Mouse (Mus musculus) right cerebral cortex, postnatal 36 days (tissue): ENCODE measurements around the gene Arl4d.
A peak's percentile ranks its signal among the peaks of the same experiment; 100 is the strongest.
"Not testable (repeated sequence)": the region's sequence is repeated elsewhere in the genome, so short reads cannot be mapped to it uniquely, and the experiment has no call there.

ENCODE experiments used
- DNase-seq, 2 experiments: peaks; one replicate each; pipeline ENCODE4 v3.0.0; 2022; ENCODE audit warnings: low spot score in 2 of 2, mixed read lengths in 1 of 2

Arl4d gene

DNA sequence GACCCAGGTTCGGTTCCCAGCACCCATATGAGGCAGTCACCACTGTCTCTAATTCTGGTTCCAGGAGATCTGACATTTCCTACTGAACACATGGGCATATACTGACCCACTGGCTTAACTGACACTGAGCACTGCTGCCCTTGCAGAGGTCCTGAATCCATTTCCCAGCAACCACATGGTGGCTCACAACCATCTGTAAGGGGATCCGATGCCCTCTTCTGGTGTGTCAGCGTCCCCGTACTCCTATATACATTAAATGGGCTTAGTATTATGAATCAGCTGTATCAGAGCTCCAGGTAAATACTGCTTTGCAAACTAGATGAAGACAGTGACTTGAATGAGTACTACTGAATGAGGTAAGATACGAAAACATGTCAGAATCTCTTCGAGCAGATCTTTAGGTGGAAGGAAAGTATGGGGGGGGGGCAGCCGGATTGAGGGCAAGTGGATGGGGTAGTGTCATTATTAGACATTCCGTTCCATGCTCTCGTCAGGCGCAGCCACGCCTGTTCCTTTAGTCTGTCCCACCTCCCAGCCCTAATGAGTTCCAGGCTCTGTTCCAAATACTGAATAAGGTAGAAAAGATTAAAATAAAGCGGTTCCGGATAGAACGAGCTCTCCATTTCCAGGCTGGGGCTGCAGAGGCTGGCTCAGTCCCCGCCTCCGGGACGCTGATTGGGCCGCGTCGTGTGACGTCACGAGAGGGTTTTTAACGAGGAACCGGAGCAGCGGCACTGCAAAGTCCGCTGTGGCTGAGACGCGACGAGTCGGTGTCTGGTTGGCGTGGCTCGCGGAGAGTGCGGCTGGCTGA is at the start of gene Arl4d:
Arl4d (plus strand) TSS at position 717 of the 811 bp plus-strand sequence.
- DNase-seq, result peak; percentile 93

DNA sequence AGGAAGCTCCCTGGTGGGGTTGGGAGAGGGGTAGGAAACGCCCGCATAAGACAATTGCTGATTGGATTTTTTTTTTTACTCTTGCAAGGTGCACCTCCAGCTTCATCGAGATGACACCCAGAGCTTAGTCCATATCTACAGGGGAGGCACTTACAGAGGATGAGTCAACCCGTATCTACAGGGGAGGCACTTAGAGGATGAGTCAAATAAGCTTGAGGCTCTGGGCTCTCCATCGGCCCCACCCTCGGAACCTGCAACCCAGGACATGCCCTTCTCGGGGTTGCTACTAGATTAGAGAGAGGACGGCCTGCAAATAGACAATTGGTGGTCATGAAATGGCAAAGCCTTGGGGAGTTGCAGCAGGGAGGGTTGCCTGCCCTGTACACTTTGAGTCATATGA is 49.2 kb upstream of the Arl4d start:
- no peak for DNase-seq

DNA sequence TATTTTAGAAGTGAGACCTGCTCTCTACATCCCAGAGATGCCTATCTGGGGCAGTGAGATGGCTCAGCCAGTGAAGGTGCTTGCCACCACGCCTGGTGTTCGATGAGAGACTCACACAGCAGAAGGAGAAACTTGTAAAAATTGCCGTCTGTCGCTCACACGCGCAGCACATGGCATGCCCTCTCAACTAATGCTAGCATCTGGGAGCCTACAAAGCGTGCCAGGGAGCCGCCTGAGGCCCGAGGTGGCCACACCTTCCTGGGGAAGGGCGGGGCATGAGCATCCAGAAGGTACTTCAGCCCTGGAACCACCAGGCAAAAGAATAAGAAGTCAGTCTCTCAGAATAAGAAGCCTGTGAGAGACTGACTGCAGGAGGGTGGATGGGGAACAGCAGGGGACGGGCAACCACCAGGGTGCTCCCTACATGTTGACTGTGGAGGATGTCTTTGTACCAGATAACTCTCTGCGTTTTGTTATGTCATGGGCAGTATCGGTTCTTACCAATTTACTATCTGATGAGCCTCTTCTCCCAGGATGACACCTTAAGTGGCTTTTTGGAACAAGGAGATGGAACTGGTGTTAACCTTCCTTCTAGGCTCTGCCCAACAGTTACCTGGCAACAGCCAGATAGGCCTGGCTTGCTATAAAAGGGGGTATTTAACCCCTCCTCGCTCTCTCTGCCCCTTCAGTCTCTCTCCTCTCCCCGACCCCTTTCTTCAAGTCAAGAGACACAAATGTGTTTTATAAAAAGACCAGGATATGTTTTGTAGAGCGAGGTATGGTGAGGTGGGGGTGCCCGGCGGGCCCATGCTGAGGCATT is 48.2 kb upstream of the Arl4d start:
- DNase-seq, result no peak

DNA sequence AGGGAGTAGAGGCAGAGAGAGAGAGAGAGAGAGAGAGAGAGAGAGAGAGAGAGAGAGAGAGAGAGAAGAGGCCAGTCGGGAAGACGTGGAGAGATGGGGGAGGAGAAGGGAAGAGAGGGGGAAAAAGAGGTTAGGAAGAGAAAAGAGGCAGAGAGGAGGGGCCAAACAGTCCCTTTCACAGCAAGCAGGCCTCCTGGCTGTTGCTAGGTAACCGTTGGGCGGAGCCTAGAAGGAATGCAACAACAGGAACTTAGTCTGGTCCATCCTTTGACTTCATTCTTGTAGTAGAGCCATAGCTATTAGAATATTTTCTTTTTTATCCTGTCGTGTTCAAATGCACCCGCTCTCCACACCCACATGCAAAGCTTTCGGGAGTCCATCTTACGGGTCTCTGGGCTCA is 47.5 kb upstream of the Arl4d start:
- DNase-seq, result no peak

- no peak for DNase-seq
Observed at GRCm38 (mm10) chr11:101618596-101618995, 46.7 kb upstream of the Arl4d start.

- not testable (repeated sequence) for DNase-seq
Observed at GRCm38 (mm10) chr11:101620022-101620655, 45.2 kb upstream of the Arl4d start.

DNA sequence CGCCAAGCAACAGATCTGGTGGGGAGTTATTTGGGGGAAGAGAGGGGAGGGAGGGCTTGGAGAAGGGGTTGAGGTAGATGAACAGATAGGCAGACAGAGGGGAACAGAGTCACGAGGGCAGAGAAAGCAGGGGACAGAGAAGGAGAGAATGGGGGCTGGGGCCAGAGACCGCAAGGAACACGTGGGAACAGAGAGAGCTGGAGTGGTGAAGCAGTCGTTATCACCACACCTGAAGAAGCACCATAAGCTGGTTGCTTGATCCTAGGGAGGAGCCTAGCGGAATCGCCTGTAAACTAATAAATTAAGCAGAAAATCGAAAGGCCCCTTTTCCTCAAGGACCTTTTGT is 38.7 kb upstream of the Arl4d start:
- DNase-seq, result no peak

DNA sequence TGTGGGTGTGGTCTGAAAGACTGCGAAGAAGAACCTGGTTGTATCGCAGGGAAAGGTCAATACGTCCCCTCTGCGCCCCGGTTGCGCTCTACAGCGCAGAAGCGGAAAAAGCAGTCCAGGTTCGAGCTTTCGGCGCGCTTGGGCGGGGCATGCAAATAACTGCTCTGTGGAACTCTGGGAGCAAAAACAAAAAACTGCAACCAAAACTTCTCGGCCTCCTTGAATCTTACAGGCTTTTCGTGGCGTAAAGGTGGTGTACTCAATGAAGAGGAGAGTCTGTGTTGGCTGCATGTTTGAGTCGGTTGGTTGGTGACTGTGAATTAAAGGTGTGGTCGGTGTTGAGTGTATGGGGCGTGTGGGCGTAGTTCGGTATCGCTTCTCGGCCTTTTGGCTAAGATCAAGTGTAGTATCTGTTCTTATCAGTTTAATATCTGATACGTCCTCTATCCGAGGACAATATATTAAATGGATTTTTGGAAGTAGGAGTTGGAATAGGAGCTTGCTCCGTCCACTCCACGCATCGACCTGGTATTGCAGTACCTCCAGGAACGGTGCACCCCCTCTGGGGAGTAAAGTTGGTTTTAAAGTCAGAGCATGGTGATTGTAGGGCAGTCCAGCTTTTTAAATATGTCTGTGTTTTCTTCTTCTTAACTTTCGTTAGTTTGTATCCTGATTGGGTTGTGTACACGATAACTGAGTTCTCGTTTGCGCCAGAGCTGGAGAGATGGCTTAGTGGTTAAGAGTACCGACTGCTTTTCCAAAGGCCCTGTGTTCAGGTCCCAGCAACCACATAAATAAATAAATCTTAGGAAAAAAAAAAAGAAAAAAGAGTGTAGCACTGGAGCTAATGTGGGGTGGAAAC is 38.1 kb upstream of the Arl4d start, which contains the start of gene Rdm1:
Rdm1 (plus strand) TSS at position 201 of the 862 bp plus-strand sequence.
- DNase-seq, result peak; percentile 68 to 72

DNA sequence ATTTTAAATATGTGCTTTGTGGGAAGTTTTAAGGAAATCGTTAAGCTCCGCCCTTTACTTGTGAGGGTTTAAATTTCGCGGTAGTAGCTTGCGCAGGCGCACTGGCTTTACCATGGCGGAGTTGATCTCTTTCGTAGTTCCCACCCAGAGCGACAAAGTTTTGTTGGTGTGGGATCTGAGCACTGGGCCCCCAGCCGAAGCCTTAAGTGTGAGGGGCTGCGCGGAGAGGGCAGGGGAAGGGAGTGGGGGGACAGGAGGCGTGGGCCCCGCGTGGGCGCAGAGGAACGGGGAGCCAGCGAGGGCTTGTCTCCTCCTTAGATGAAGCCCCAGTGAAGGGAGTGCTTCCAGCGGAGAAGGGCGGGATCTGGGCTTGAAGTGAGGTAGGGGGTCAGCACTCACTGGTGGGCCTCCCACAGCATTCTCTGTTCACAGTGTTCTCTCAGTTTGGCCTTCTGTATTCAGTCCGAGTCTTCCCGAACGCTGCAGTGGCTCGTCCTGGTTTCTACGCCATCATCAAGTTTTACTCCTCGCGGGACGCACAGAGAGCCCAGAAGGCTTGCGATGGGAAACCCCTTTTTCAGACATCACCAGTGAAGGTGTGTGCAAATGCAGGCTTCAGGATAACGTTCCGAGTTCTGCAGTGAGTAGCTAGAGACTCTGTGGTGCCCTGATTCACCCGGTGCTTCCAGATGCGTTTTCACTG is 37.3 kb upstream of the Arl4d start:
- peak; percentile 47 to 57 for DNase-seq

- DNase-seq, result not testable (repeated sequence)
Observed at GRCm38 (mm10) chr11:101628733-101629417, 36.5 kb upstream of the Arl4d start.

DNA sequence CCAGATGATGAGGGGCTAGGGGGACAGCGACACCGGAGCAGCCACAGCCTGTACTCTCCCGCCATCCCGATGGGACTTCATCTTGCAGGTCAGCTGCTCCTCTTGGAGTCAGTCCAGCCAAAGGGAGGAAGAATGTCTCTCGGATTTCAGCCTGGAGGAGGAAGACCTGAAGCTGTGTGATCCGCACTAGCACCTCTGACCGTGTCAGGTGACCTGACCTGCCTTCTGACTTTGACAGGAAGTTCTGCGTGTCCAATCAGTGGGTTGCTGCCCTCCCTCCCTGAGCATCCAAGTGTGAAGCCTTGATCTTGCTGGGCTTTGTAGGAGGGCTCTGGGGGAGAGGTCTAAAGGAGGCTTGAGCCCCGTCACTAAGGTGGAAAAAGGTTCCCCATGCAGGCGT is 29.7 kb upstream of the Arl4d start:
- no peak for DNase-seq

DNA sequence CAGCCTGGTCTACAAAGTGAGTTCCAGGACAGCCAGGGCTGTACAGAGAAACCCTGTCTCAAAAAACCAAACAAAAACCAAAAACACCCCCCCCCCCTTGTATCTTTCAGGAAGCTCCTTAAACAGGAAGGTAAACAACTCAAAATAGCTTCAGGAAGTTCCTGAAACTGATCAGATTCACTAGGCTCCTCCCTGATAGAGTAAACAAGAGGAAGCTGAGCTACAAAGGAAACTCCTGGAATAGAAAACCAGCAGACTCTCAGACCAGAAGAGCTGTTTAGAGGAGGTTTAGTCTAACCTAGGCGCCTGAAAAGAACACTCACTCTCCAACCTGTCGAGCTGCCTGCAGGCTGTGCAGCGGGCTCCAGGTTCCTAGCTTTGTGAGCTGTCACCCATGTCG is 25.6 kb upstream of the Arl4d start:
- DNase-seq, result no peak

GRCm38 (mm10) chr11:101640857-101641709 is 24.3 kb upstream of the Arl4d start:
- peak; percentile 64 to 71 for DNase-seq

DNA sequence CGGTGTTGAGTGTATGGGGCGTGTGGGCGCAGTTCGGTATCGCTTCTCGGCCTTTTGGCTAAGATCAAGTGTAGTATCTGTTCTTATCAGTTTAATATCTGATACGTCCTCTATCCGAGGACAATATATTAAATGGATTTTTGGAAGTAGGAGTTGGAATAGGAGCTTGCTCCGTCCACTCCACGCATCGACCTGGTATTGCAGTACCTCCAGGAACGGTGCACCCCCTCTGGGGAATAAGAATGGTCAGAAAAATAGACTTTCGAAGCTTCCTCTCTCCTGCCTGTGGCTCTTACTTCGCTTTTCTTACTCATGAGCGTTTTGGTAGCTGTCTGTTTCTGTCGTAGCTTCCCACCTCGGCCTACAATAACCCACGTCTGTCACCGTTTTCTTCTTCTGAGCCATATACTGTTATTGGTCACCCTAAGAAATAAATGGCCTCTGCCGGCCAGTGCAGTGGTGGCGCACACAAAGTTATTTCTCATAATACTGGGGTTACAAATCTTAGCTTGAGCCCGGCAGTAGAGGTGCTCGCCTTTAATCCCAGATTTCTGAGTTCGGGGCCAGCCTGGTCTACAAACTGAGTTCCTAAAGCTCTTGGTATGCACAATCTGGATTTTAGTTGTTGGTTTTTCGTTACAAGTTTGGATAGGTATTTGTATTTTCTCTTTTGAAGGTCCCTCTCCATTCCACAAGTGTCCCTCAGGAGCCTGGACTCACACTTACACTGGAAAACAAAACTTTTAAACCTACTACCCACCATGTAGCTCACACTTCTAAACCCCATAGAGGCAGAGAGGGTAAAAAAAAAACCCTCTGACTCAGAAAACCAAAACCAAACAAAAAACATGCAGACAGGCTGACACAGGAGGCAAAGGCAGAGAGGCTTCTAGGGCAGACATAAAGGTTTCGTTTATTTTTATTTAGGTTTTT is 23.4 kb upstream of the Arl4d start:
- peak; percentile 9 to 17 for DNase-seq

- DNase-seq, result no peak
Observed at GRCm38 (mm10) chr11:101642931-101643330, 22.4 kb upstream of the Arl4d start.

DNA sequence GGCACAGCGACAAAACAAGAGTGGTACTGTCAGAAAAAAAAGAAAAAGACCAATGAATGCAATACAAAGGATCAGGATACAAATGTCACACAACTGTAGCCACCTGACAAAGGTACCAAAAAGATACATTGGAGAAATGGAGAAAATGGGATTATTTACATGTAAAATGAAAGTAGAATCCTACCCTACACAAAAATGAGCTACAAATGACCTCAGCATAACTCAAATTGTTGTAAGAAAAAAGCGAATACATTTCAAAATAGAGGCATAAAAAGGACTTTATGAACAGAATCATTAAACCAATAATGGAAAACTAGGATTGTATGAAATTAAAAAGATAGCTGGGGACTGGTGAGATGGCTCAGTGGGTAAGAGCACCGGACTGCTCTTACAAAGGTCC is 20.8 kb upstream of the Arl4d start:
- no peak for DNase-seq

DNA sequence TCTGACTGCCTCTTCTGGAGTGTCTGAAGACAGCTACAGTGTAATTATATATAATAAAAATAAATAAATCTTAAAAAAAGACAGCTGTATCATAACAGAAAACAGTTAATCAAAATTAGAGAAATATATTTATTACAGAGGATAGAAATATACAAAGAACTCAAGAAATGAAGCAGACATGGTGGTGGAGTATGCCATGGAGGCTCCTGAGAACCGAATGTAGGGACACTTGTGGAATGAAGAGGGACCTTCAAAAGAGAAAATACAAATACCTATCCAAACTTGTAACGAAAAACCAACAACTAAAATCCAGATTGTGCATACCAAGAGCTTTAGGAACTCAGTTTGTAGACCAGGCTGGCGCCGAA is 20.3 kb upstream of the Arl4d start:
- not testable (repeated sequence) for DNase-seq
